Mouse (Mus musculus): Measurements from ENCODE around the gene Gm8439.

DNA sequence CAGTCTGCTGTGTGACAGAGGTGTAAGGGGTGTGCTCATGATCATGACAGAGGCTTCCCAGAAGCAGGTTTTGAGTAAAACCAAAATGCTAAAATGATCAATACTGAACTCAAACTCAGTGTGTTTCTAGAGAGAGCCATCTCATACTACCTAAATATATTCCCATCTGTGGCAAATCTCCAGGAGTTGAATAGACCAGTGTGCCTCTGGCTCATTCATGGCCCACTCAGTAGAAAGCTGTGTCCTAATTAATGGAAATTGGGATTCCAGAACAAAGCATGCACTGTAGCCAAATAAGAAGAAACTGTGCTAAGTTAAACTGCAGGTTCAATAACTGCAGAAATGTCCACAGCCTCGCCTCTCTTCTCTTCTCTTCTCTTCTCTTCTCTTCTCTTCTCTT lies 1.6 kb upstream of the Gm8439 start:
- TF ChIP-seq CTCF (IDR thresholded peaks at IDR 0.05; ENCODE audit: insufficient read depth, low read length): no peak
- TF ChIP-seq POLR2A (IDR thresholded peaks at IDR 0.05; ENCODE audit: borderline replicate concordance, extremely low read depth, low read depth, low read length): no peak
